Mouse (Mus musculus): ENCODE data around the gene Dync2h1. TPM values are rescaled to one million over a fixed set of nuclear protein-coding genes. Genes with fewer than 3 reads are reported as not detected.
"Not testable (repeated sequence)": the region's sequence is repeated elsewhere in the genome, so short reads cannot be mapped to it uniquely, and the experiment has no call there.

The Dync2h1 gene
- 1.8 TPM in 2 replicates for polyA plus RNA-seq (2012; rRNA removed)

DNA sequence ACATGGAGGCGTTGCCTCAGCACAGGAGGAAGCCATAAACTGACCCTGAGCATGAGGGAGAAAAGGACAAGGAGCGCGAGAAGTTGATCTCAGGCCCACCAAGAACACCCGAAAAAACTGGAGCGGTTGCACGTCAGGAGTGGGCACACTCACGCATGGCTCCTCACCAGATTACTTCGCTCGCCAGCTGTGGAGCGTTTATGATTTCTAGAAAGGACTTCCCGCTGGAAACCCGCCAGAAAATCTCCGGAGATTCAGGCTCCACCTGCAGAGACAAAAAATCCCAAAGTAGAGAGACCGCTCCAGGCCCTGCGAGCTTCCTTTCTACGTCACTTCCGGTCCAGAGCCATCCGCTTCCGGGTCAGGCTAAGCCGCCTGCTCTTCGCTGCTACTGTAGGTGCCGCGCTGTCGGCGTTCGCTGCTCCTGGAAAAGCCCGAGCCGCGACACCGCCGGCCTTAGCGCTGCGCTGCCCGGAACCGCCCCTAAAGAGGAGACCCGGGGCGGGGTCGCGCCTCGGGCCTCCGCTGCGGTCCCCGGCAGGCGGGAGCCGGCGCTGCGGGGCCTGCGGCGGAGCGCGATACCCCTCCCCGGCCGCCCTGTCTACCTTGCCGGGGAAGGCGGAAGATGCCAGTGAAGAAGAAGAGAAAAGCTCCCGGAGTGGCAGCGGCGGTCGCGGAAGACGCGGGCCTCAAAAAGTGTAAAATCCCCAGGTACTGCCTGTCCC lies at the start of gene Dync2h1, which contains the start of gene Dcun1d5:
Gene Dync2h1, minus strand, starts transcription at position 275 of the 725 bp plus-strand sequence.
Gene Dcun1d5, plus strand, starts transcription at position 349 of the 725 bp plus-strand sequence.
- Histone ChIP-seq H3K4me1 (ENCODE audit: control insufficient read depth, insufficient read depth, low read length) (peaks cover 2% of the 10 kb centered on the region; the same call in 1 of the 2 replicates), H3K27ac (ENCODE audit: insufficient read depth, low read depth, low read length) (peak within 1 kb of the TSS; percentile 53), H3K27me3 (replicated peaks; ENCODE audit: control insufficient read depth, insufficient read depth, low read length) (no peaks in the 10 kb centered on the region), H3K36me3 (ENCODE audit: control insufficient read depth, insufficient read depth, low read length) (no peaks in the 10 kb centered on the region), H3K4me3 (ENCODE audit: insufficient read depth, low read depth, low read length) (peak within 1 kb of the TSS; percentile 67)
- DNase-seq = peak; percentile 98
- under 1% methylated on average over 62 of the region's 62 CpGs for WGBS
- no peak for TF ChIP-seq CTCF (conservative IDR thresholded peaks at IDR 0.05; ENCODE audit: insufficient read depth, insufficient read length, low read depth, low read length)
- TF ChIP-seq POLR2A (IDR thresholded peaks at IDR 0.05; ENCODE audit: low read depth, low read length) = no peak

DNA sequence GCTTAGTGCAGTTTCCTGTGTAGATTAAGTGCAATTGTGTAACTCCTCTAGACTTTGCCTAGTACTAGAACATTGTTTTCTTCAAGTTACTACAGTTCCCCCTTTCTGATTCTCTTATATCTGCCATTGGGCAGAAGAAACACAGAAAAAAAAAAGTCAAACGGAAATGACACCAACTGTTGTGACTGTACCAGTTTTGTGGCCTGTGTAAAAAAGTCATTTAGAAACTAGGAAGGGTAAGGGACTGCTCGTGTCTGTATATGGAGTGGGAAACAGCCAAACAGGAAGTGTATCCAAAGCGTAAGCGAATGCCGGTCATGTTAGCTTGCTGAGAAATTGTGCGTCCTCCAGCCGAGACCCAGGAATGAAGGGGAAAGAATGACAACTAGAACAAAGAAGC lies 37.2 kb upstream of the Dync2h1 start:
- Histone ChIP-seq H3K27me3 (replicated peaks; ENCODE audit: control insufficient read depth, insufficient read depth, low read length) (no peaks in the 10 kb centered on the region), H3K4me1 (ENCODE audit: control insufficient read depth, insufficient read depth, low read length) (no peaks in the 10 kb centered on the region), H3K36me3 (ENCODE audit: control insufficient read depth, insufficient read depth, low read length) (no peaks in the 10 kb centered on the region; the same call in 1 of the 2 replicates), H3K27ac (ENCODE audit: insufficient read depth, low read depth, low read length) (no peak overlapping the region), H3K4me3 (ENCODE audit: insufficient read depth, low read depth, low read length) (no peak overlapping the region)
- peak; percentile 12 for DNase-seq
- TF ChIP-seq POLR2A (IDR thresholded peaks at IDR 0.05; ENCODE audit: low read depth, low read length) = no peak
- TF ChIP-seq CTCF (conservative IDR thresholded peaks at IDR 0.05; ENCODE audit: insufficient read depth, insufficient read length, low read depth, low read length) = no peak
- 79% methylated on average over 7 of the region's 7 CpGs for WGBS

DNA sequence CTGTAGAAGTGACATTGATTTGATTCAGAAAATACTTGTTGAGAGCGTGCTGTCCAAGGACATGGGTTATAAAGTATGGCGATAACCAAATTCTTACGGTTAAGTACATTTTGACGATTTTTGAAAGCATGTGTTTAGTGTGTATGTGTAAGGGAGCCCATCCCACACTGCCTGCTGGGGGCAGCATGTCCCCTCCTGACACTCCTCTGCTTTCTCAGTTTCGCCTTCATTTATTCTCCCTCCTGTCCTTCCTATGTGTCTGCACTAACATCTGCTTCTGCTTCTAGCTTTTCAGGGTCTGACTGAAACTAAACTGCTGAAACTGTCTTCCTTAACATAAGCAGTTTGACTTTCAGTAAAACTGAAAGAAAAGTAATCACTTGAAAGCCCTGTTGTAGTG lies 36.8 kb upstream of the Dync2h1 start:
- DNase-seq = no peak
- TF ChIP-seq POLR2A (IDR thresholded peaks at IDR 0.05; ENCODE audit: low read depth, low read length) (no peak), CTCF (conservative IDR thresholded peaks at IDR 0.05; ENCODE audit: insufficient read depth, insufficient read length, low read depth, low read length) (0 out of 2 replicates have a peak, but pooled peaks have one; percentile 8)
- Histone ChIP-seq H3K4me1 (ENCODE audit: control insufficient read depth, insufficient read depth, low read length) (no peaks in the 10 kb centered on the region), H3K36me3 (ENCODE audit: control insufficient read depth, insufficient read depth, low read length) (no peaks in the 10 kb centered on the region; the same call in 1 of the 2 replicates), H3K27ac (ENCODE audit: insufficient read depth, low read depth, low read length) (no peak overlapping the region), H3K27me3 (replicated peaks; ENCODE audit: control insufficient read depth, insufficient read depth, low read length) (no peaks in the 10 kb centered on the region), H3K4me3 (ENCODE audit: insufficient read depth, low read depth, low read length) (no peak overlapping the region)
- 87% methylated on average over 5 of the region's 5 CpGs for WGBS

DNA sequence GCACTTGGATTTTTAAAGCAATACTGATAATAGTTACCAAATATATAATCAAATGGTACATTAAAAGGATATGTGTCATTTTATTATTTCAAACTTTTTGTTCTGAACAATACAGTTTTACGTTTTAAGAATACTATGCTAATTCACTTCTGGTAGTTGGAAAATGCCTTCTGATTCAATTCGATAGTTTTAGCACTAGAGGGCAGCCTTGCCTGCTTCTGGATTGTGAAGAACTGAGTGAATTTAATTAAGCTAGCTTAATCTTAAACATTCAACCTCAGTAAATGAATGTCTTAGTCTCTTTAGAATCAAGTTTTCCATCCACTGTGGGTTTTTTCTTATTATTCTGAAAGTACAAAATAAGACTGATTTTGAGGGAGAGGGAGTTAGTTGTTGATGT lies 32.0 kb upstream of the Dync2h1 start:
- no peaks in the 10 kb centered on the region for H3K27me3 ChIP-seq (replicated peaks; ENCODE audit: control insufficient read depth, insufficient read depth, low read length)
- no peaks in the 10 kb centered on the region for H3K4me1 ChIP-seq (ENCODE audit: control insufficient read depth, insufficient read depth, low read length)
- H3K4me3 ChIP-seq (ENCODE audit: insufficient read depth, low read depth, low read length) = no peak overlapping the region
- no peak overlapping the region for H3K27ac ChIP-seq (ENCODE audit: insufficient read depth, low read depth, low read length)
- WGBS = 28% methylated on average over 2 of the region's 2 CpGs
- TF ChIP-seq POLR2A (IDR thresholded peaks at IDR 0.05; ENCODE audit: low read depth, low read length) = no peak
- 0 out of 2 replicates have a peak, but pooled peaks have one; percentile 16 for TF ChIP-seq CTCF (conservative IDR thresholded peaks at IDR 0.05; ENCODE audit: insufficient read depth, insufficient read length, low read depth, low read length)
- H3K36me3 ChIP-seq (ENCODE audit: control insufficient read depth, insufficient read depth, low read length) = no peaks in the 10 kb centered on the region; the same call in 1 of the 2 replicates
- peak; percentile 21 for DNase-seq

DNA sequence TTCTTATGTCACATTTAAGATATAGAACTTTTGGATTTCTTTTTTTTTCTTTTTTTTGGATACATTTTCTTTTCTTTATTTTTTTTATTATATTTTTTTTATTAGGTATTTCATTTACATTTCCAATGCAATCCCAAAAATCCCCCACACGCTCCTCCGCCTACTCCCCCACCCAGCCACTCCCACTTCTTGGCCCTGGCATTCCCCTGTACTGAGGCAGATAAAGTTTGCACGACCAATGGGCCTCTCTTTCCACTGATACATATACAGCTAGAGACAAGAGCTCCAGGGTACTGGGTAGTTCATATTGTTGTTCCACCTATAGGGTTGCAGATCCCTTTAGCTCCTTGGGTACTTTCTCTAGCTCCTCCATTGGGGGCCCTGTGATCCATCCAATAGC lies 6.4 kb upstream of the Dync2h1 start:
- 94% methylated on average over 3 of the region's 3 CpGs for WGBS
- not testable (repeated sequence) for H3K27ac ChIP-seq (ENCODE audit: insufficient read depth, low read depth, low read length); H3K4me1 ChIP-seq (ENCODE audit: control insufficient read depth, insufficient read depth, low read length)

DNA sequence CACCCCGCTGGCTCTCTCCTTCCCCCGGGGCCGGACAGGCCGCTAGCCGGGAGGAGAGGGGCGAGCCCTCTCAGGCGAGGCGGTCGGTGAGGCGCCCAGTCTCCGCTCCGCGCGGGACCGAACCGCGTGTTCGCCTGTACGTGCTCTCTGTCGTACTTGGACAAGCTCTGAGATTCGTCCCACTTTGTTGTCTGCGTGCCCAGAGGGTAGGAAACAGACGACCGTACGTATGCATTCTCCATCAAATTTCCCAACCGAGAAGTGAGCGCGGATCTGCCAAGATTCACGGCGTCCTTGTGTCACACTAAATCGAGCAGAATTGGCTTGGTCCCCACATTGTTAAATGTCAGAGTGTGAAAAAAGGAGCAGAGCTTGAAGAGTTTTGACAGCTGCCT lies 648 bp upstream of the Dync2h1 start:
- Histone ChIP-seq H3K4me1 (ENCODE audit: control insufficient read depth, insufficient read depth, low read length) (peaks cover 2% of the 10 kb centered on the region; the same call in 1 of the 2 replicates), H3K36me3 (ENCODE audit: control insufficient read depth, insufficient read depth, low read length) (no peaks in the 10 kb centered on the region), H3K27ac (ENCODE audit: insufficient read depth, low read depth, low read length) (no peak overlapping the region; the same call in 1 of the 2 replicates), H3K27me3 (replicated peaks; ENCODE audit: control insufficient read depth, insufficient read depth, low read length) (no peaks in the 10 kb centered on the region), H3K4me3 (ENCODE audit: insufficient read depth, low read depth, low read length) (peak overlapping the region; percentile 67)
- TF ChIP-seq POLR2A (IDR thresholded peaks at IDR 0.05; ENCODE audit: low read depth, low read length) = no peak
- no peak for TF ChIP-seq CTCF (conservative IDR thresholded peaks at IDR 0.05; ENCODE audit: insufficient read depth, insufficient read length, low read depth, low read length)
- DNase-seq = peak; percentile 23
- under 1% methylated on average over 31 of the region's 31 CpGs for WGBS

More for the DNA sequence above, 6.4 kb upstream of the Dync2h1 start:
- DNase-seq; H3K36me3 ChIP-seq (ENCODE audit: control insufficient read depth, insufficient read depth, low read length); H3K27me3 ChIP-seq (replicated peaks; ENCODE audit: control insufficient read depth, insufficient read depth, low read length); H3K4me3 ChIP-seq (ENCODE audit: insufficient read depth, low read depth, low read length): not testable (repeated sequence)
